Mouse (Mus musculus) midbrain, postnatal 0 days (tissue): Measurements from ENCODE around the gene Arpc1a. TPM values are rescaled to one million over a fixed set of nuclear protein-coding genes. Genes with fewer than 3 reads are reported as not detected.
"Not testable (repeated sequence)": the region's sequence is repeated elsewhere in the genome, so short reads cannot be mapped to it uniquely, and the experiment has no call there.

Experiments used
- ATAC-seq: fragments of 200-750 bp; cut with Nextera tagmentation; 2 replicates; pipeline ENCODE4 v1.8.0; 2017; ENCODE audit warnings: moderate number of reproducible peaks, mild to moderate bottlenecking, moderate TSS enrichment, moderate library complexity; ENCODE audit not compliant: low FRiP score
- DNase-seq: peaks from one replicate; pipeline ENCODE4 v3.0.0-alpha.2; 2015; ENCODE audit warnings: low spot score
- H3K27ac ChIP-seq: fragments of 300-500 bp; sonication (generic); 2 replicates; pipeline ENCODE4 v1.5.1; 2014; ENCODE audit warnings: low read depth, mild to moderate bottlenecking, low read length, mixed read lengths
- H3K27me3 ChIP-seq: fragments of 300-500 bp; sonication (generic); 2 replicates; pipeline ENCODE4 v1.6.1; 2014; ENCODE audit warnings: low read length, control low read depth, mixed read lengths; ENCODE audit not compliant: insufficient read depth
- H3K36me3 ChIP-seq: fragments of 300-500 bp; sonication (generic); 2 replicates; pipeline ENCODE4 v1.6.1; 2014; ENCODE audit warnings: low read length, control low read depth, mixed read lengths; ENCODE audit not compliant: insufficient read depth
- H3K4me1 ChIP-seq: fragments of 300-500 bp; sonication (generic); 2 replicates; pipeline ENCODE4 v1.6.1; 2014; ENCODE audit warnings: mild to moderate bottlenecking, control low read depth, antibody characterized with exemption, low read length, mixed read lengths; ENCODE audit not compliant: insufficient read depth
- H3K4me2 ChIP-seq: fragments of 300-500 bp; sonication (generic); 2 replicates; pipeline ENCODE4 v1.6.1; 2014; ENCODE audit warnings: low read depth, mild to moderate bottlenecking, low read length, mixed read lengths; ENCODE audit not compliant: poor library complexity, severe bottlenecking
- H3K4me3 ChIP-seq: fragments of 300-500 bp; sonication (generic); 2 replicates; pipeline ENCODE4 v1.5.1; 2014; ENCODE audit warnings: low read depth, mild to moderate bottlenecking, low read length, moderate library complexity
- H3K9ac ChIP-seq: fragments of 300-500 bp; sonication (generic); replicated peaks from 2 replicates; pipeline ENCODE4 v1.6.1; 2014; ENCODE audit warnings: mild to moderate bottlenecking, low read length, moderate library complexity, mixed read lengths; ENCODE audit not compliant: poor library complexity, severe bottlenecking
- H3K9me3 ChIP-seq: fragments of 300-500 bp; sonication (generic); 2 replicates; pipeline ENCODE4 v1.6.1; 2016; ENCODE audit warnings: low read length, control low read depth
- CTCF ChIP-seq: IDR thresholded peaks from 2 replicates; pipeline ENCODE4 v1.5.1; 2016; ENCODE audit warnings: antibody characterized with exemption, mild to moderate bottlenecking
- WGBS: fragments of 180-500 bp; shearing (Covaris S2); extraction: QIAGEN DNeasy Blood & Tissue Kit; methylation state at CpG from one replicate; pipeline ENCODE4 v1.1.7; 2014; 5-methylcytosine and 5-hydroxymethylcytosine counted together
- polyA plus RNA-seq: library from polyadenylated mRNA; unstranded; fragments of >200 nt; fragmentation: Nextera tagmentation; extraction: Ambion mirVana; gene quantifications from 2 replicates; pipeline ENCODE4 v1.2.1, GENCODE M21; 2015
- total RNA-seq: library from RNA; depleted of rRNA; stranded (reverse); fragments of >200 nt; gene quantifications from 2 replicates; pipeline ENCODE4 v1.2.3, GENCODE M21; 2014

Arpc1a gene
- total and polyA plus RNA-seq, 2 experiments from 2014 or later = 148 to 244 TPM

GRCm38 (mm10) chr5:145081866-145082613 lies 1.6 kb upstream of the Arpc1a start:
- Histone ChIP-seq H3K9ac (no peak overlapping the region), H3K27me3 (no peaks in the 10 kb centered on the region), H3K4me1 (peaks cover 7% of the 10 kb centered on the region; the same call in 1 of the 2 replicates), H3K4me3 (no peak overlapping the region), H3K27ac (no peak overlapping the region), H3K36me3 (no peaks in the 10 kb centered on the region), H3K9me3 (no peaks in the 10 kb centered on the region), H3K4me2 (no peak overlapping the region)
- no peak for ATAC-seq
- WGBS = 97% methylated on average over 10 of the region's 10 CpGs
- no peak for DNase-seq
- no peak for TF ChIP-seq CTCF

DNA sequence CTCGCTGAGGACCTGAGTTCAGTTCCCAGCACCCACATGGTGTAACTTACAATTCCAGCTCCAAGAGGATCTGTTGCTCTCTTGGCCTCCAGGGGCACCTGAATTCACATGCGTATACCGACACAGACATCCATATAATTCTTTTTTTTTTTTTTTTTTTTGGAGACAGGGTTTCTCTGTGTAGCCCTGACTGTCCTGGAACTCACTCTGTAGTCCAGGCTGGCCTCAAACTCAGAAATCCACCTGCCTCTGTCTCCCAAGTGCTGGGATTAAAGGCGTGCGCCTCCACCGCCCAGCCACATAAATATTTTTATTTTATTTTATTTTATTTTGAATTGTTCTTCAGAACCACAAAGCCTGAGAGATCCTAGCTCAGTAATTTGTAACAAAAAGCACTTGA lies 429 bp upstream of the Arpc1a start:
- Histone ChIP-seq H3K9ac (peak overlapping the region; percentile 89), H3K4me3 (peak overlapping the region; percentile 93), H3K27ac (peak overlapping the region; percentile 73), H3K4me2 (peak overlapping the region; percentile 91)
- DNase-seq, H3K27me3 ChIP-seq, H3K4me1 ChIP-seq, H3K36me3 ChIP-seq, H3K9me3 ChIP-seq: not testable (repeated sequence)
- ATAC-seq = peak; percentile 33
- 43% methylated on average over 6 of the region's 6 CpGs for WGBS

DNA sequence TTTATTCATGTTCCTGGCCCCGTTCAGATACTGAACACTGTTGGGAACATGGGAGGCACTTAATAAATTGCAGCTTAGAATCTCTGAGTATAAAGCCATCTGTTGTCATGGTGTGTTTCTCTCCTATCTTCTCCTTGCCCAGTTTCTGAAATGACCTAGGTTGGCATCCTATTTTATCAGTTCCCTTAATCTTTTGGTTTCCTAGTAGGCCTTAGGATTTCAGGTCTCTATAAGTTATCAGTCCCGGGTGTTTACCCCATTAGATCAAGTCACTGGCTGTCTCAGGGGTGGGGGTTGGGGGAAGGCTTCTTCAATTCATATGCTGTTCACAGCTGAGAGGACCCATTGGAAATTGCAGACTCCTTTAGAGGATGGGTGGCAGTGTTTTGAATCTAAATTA lies 1.2 kb downstream of the Arpc1a start:
- H3K9ac ChIP-seq = peak overlapping the region; percentile 89; the same call in 1 of the 2 replicates

GRCm38 (mm10) chr5:145088186-145088585 lies 4.6 kb downstream of the Arpc1a start:
- Histone ChIP-seq H3K4me1 (peaks cover 7% of the 10 kb centered on the region; the same call in 1 of the 2 replicates), H3K9me3 (no peaks in the 10 kb centered on the region), H3K36me3 (peaks cover 12% of the 10 kb centered on the region), H3K27ac (no peak overlapping the region), H3K9ac (no peak overlapping the region), H3K4me2 (no peak overlapping the region), H3K27me3 (no peaks in the 10 kb centered on the region), H3K4me3 (no peak overlapping the region)
- WGBS = 96% methylated on average over 2 of the region's 2 CpGs
- DNase-seq (no peak), ATAC-seq (no peak)
- TF ChIP-seq CTCF = peak; percentile 27

More for the DNA sequence above, 1.2 kb downstream of the Arpc1a start:
- Histone ChIP-seq H3K4me1 (peaks cover 7% of the 10 kb centered on the region; the same call in 1 of the 2 replicates), H3K4me2 (peak overlapping the region; percentile 91), H3K36me3 (no peaks in the 10 kb centered on the region; the same call in 1 of the 2 replicates), H3K9me3 (no peaks in the 10 kb centered on the region), H3K4me3 (peak overlapping the region; percentile 93), H3K27me3 (no peaks in the 10 kb centered on the region), H3K27ac (no peak overlapping the region)
- DNase-seq (no peak), ATAC-seq (no peak)
- no peak for TF ChIP-seq CTCF
- 73% methylated on average over 2 of the region's 2 CpGs for WGBS

- DNase-seq (no peak), ATAC-seq (no peak)
- Histone ChIP-seq H3K27me3 (no peaks in the 10 kb centered on the region), H3K4me3 (no peak overlapping the region), H3K4me2 (no peak overlapping the region), H3K9ac (no peak overlapping the region), H3K36me3 (peaks cover 19% of the 10 kb centered on the region), H3K9me3 (no peaks in the 10 kb centered on the region), H3K4me1 (peaks cover 3% of the 10 kb centered on the region; the same call in 1 of the 2 replicates), H3K27ac (no peak overlapping the region)
- WGBS = 98% methylated on average over 3 of the region's 3 CpGs
- TF ChIP-seq CTCF = no peak
Measured at GRCm38 (mm10) chr5:145089878-145090277, 6.2 kb downstream of the Arpc1a start.

- TF ChIP-seq CTCF = no peak
- H3K4me2 ChIP-seq = no peak overlapping the region
- WGBS = 89% methylated on average over 4 of the region's 4 CpGs
- peaks cover 71% of the 10 kb centered on the region for H3K36me3 ChIP-seq
- no peak for ATAC-seq
- no peak overlapping the region for H3K4me3 ChIP-seq
- no peak overlapping the region for H3K27ac ChIP-seq
- no peaks in the 10 kb centered on the region for H3K9me3 ChIP-seq
- H3K27me3 ChIP-seq = no peaks in the 10 kb centered on the region
- no peak overlapping the region for H3K9ac ChIP-seq
- no peaks in the 10 kb centered on the region for H3K4me1 ChIP-seq
- DNase-seq = no peak
Measured at GRCm38 (mm10) chr5:145096195-145096594, 12.6 kb downstream of the Arpc1a start.
